Mouse (Mus musculus): ENCODE measurements around the gene Pla2g4a. TPM values are rescaled to one million over a fixed set of nuclear protein-coding genes. Genes with fewer than 3 reads are reported as not detected.
A peak's percentile ranks its signal among the peaks of the same experiment; 100 is the strongest.

The Pla2g4a gene
- total and polyA plus RNA-seq, 3 experiments = 6.4 to 14.4 TPM; not detected in 1

- peaks cover 28 to 29% of the 10 kb centered on the region in 2 experiments for H3K4me1 ChIP-seq (ENCODE audit: control insufficient read depth in 1 of 2, insufficient read depth in 2 of 2, low read length in 2 of 2)
- H3K4me3 ChIP-seq (ENCODE audit: control insufficient read depth in 1 of 2, insufficient read depth in 1 of 2, low read depth in 2 of 2, low read length in 2 of 2) = no peak overlapping the region
- H3K9me3 ChIP-seq (replicated peaks; ENCODE audit: insufficient read depth, low read length) = no peaks in the 10 kb centered on the region
- H3K9ac ChIP-seq (ENCODE audit: control insufficient read depth, low read depth, low read length, poor library complexity, severe bottlenecking) = peak overlapping the region; percentile 57
- H3K27ac ChIP-seq (ENCODE audit: control insufficient read depth, low read depth, low read length) = peak overlapping the region; percentile 93
- TF ChIP-seq HCFC1 (IDR thresholded peaks at IDR 0.05; ENCODE audit: low read depth, low read length) (no peak), ZMIZ1 (IDR thresholded peaks at IDR 0.05; ENCODE audit: low read depth, low read length) (no peak), TBP (IDR thresholded peaks at IDR 0.05; ENCODE audit: low read depth, low read length) (no peak), MEF2A (IDR thresholded peaks at IDR 0.05; ENCODE audit: extremely low read depth, insufficient replicate concordance, low read depth, low read length, poor library complexity, severe bottlenecking) (no peak), ZNF384 (IDR thresholded peaks at IDR 0.05; ENCODE audit: low read depth, low read length) (no peak), POLR2A (IDR thresholded peaks at IDR 0.05; ENCODE audit: control insufficient read depth in 1 of 2, insufficient read depth in 1 of 2, low read depth in 1 of 2, low read length in 2 of 2, poor library complexity in 1 of 2) (no peak), MAZ (IDR thresholded peaks at IDR 0.05; ENCODE audit: low read depth, low read length) (no peak), USF1 (IDR thresholded peaks at IDR 0.05; ENCODE audit: low read depth, low read length) (peak; percentile 5; the same call in 1 of the 2 replicates), MYC (IDR thresholded peaks at IDR 0.05; ENCODE audit: low read depth, low read length) (no peak), SMC3 (IDR thresholded peaks at IDR 0.05; ENCODE audit: low read depth, low read length) (no peak), E2F4 (IDR thresholded peaks at IDR 0.05; ENCODE audit: borderline replicate concordance, low read depth, low read length) (no peak), RAD21 (IDR thresholded peaks at IDR 0.05; ENCODE audit: low read depth, low read length) (no peak), MAFK (IDR thresholded peaks at IDR 0.05; ENCODE audit: borderline replicate concordance, low read depth, low read length) (no peak), TCF12 (IDR thresholded peaks at IDR 0.05; ENCODE audit: low read depth, low read length) (peak; percentile 18; the same call in 1 of the 2 replicates), MAX (IDR thresholded peaks at IDR 0.05; ENCODE audit: low read length) (no peak), NELFE (IDR thresholded peaks at IDR 0.05; ENCODE audit: low read depth, low read length) (no peak)
- DNase-seq (ENCODE audit: low read depth, low spot score) = peak; percentile 11
- H3K36me3 ChIP-seq (ENCODE audit: control insufficient read depth in 1 of 2, insufficient read depth in 2 of 2, low read length in 2 of 2) = peaks cover 0 to 39% of the 10 kb centered on the region in 2 experiments; a peak in 2 of 4 replicates
- H3K79me2 ChIP-seq (ENCODE audit: control insufficient read depth, insufficient read depth, low read length, poor library complexity) = no peaks in the 10 kb centered on the region; the same call in none of the 2 replicates
- H3K27me3 ChIP-seq (ENCODE audit: control insufficient read depth in 1 of 2, insufficient read depth in 2 of 2, low read length in 2 of 2) = no peaks in the 10 kb centered on the region
Measured at GRCm38 (mm10) chr1:149946432-149946831, 14.7 kb downstream of the Pla2g4a start.

GRCm38 (mm10) chr1:149943611-149944010 is 17.5 kb downstream of the Pla2g4a start:
- Histone ChIP-seq H3K4me3 (ENCODE audit: control insufficient read depth in 1 of 2, insufficient read depth in 1 of 2, low read depth in 2 of 2, low read length in 2 of 2) (no peak overlapping the region), H3K9me3 (replicated peaks; ENCODE audit: insufficient read depth, low read length) (no peaks in the 10 kb centered on the region), H3K27me3 (ENCODE audit: control insufficient read depth in 1 of 2, insufficient read depth in 2 of 2, low read length in 2 of 2) (no peaks in the 10 kb centered on the region), H3K27ac (ENCODE audit: control insufficient read depth, low read depth, low read length) (no peak overlapping the region), H3K9ac (ENCODE audit: control insufficient read depth, low read depth, low read length, poor library complexity, severe bottlenecking) (no peak overlapping the region), H3K36me3 (ENCODE audit: control insufficient read depth in 1 of 2, insufficient read depth in 2 of 2, low read length in 2 of 2) (peaks cover 0 to 54% of the 10 kb centered on the region in 2 experiments; a peak in 2 of 4 replicates), H3K79me2 (ENCODE audit: control insufficient read depth, insufficient read depth, low read length, poor library complexity) (no peaks in the 10 kb centered on the region; the same call in 1 of the 2 replicates), H3K4me1 (ENCODE audit: control insufficient read depth in 1 of 2, insufficient read depth in 2 of 2, low read length in 2 of 2) (peaks cover 36 to 37% of the 10 kb centered on the region in 2 experiments)
- TF ChIP-seq MAX (IDR thresholded peaks at IDR 0.05; ENCODE audit: low read length) (no peak), TAL1 (IDR thresholded peaks at IDR 0.05; ENCODE audit: low read length) (0 out of 2 replicates have a peak, but pooled peaks have one; percentile 6), MYC (IDR thresholded peaks at IDR 0.05; ENCODE audit: low read depth, low read length) (no peak), BHLHE40 (IDR thresholded peaks at IDR 0.05; ENCODE audit: borderline replicate concordance, low read depth, low read length) (no peak)
- peak; percentile 25 for DNase-seq (ENCODE audit: low read depth, low spot score)
